Mouse (Mus musculus) ES-Bruce4 (cell line): ENCODE data around the gene Aldh8a1. TPM values are rescaled to one million over a fixed set of nuclear protein-coding genes. Genes with fewer than 3 reads are reported as not detected.

Experiments
- H3K27ac ChIP-seq: 2 replicates; pipeline ENCODE4 v1.5.1; 2012; ENCODE audit warnings: low read length, inconsistent platforms; ENCODE audit not compliant: insufficient read depth
- H3K27me3 ChIP-seq: 2 replicates; pipeline ENCODE4 v1.6.1; 2012; ENCODE audit warnings: mild to moderate bottlenecking, low read length, inconsistent platforms; ENCODE audit not compliant: control insufficient read depth, poor library complexity, insufficient read depth, severe bottlenecking
- H3K36me3 ChIP-seq: 2 replicates; pipeline ENCODE4 v1.6.1; 2012; ENCODE audit warnings: inconsistent platforms, mild to moderate bottlenecking, low read length, moderate library complexity; ENCODE audit not compliant: control insufficient read depth, poor library complexity, insufficient read depth, severe bottlenecking
- H3K4me1 ChIP-seq: one replicate; pipeline ENCODE4 v1.8.1; 2011; ENCODE audit warnings: low read length; ENCODE audit not compliant: control insufficient read depth, insufficient read depth
- H3K4me3 ChIP-seq: 2 replicates; pipeline ENCODE4 v1.5.1; 2011; ENCODE audit warnings: low read depth, mild to moderate bottlenecking, low read length
- H3K9ac ChIP-seq: 2 replicates; pipeline ENCODE4 v1.6.1; 2012; ENCODE audit warnings: low read depth, mild to moderate bottlenecking, inconsistent platforms; ENCODE audit not compliant: poor library complexity, severe bottlenecking
- H3K9me3 ChIP-seq: replicated peaks from 2 replicates; pipeline ENCODE4 v1.6.1; 2012; ENCODE audit warnings: mild to moderate bottlenecking, low read length, inconsistent platforms; ENCODE audit not compliant: control insufficient read depth, poor library complexity, insufficient read depth, severe bottlenecking
- CTCF ChIP-seq: IDR thresholded peaks from one replicate; pipeline ENCODE4 v1.8.1; 2011; ENCODE audit warnings: low read depth, low read length
- EP300 ChIP-seq: IDR thresholded peaks from 2 replicates; pipeline ENCODE4 v1.6.1; 2011; ENCODE audit warnings: low read depth, low read length; ENCODE audit not compliant: insufficient read depth
- POLR2A ChIP-seq: IDR thresholded peaks from one replicate; pipeline ENCODE4 v1.8.1; 2011; ENCODE audit warnings: low read length; ENCODE audit not compliant: insufficient read depth
- polyA plus RNA-seq: library from polyadenylated mRNA; stranded (reverse); fragments of >200 nt; gene quantifications from 2 replicates; pipeline ENCODE4 v1.2.4, GENCODE M21; 2011; ENCODE audit warnings: low read depth; ENCODE audit not compliant: missing spikeins, insufficient read depth, insufficient read length

Aldh8a1 gene
- polyA plus RNA-seq, 1 experiment = not detected

GRCm38 (mm10) chr10:21441020-21441419, 63.9 kb downstream of the Aldh8a1 start:
- TF ChIP-seq EP300 (no peak), CTCF (no peak), POLR2A (no peak)
- H3K27me3 ChIP-seq = 0 out of 2 replicates have a peak, but pooled peaks cover 1% of the 10 kb centered on the region
- no peak overlapping the region for H3K27ac ChIP-seq
- H3K9me3 ChIP-seq = no peaks in the 10 kb centered on the region
- H3K9ac ChIP-seq = no peak overlapping the region
- no peak overlapping the region for H3K4me3 ChIP-seq
- H3K4me1 ChIP-seq = no peaks in the 10 kb centered on the region
- H3K36me3 ChIP-seq = no peaks in the 10 kb centered on the region

- Histone ChIP-seq H3K4me3 (no peak overlapping the region), H3K27ac (no peak overlapping the region), H3K27me3 (no peaks in the 10 kb centered on the region), H3K4me1 (no peaks in the 10 kb centered on the region), H3K36me3 (no peaks in the 10 kb centered on the region), H3K9me3 (no peaks in the 10 kb centered on the region), H3K9ac (no peak overlapping the region)
- no peak for TF ChIP-seq EP300
- TF ChIP-seq POLR2A = no peak
- TF ChIP-seq CTCF = no peak
Measured at GRCm38 (mm10) chr10:21441690-21442089, 64.6 kb downstream of the Aldh8a1 start.

DNA sequence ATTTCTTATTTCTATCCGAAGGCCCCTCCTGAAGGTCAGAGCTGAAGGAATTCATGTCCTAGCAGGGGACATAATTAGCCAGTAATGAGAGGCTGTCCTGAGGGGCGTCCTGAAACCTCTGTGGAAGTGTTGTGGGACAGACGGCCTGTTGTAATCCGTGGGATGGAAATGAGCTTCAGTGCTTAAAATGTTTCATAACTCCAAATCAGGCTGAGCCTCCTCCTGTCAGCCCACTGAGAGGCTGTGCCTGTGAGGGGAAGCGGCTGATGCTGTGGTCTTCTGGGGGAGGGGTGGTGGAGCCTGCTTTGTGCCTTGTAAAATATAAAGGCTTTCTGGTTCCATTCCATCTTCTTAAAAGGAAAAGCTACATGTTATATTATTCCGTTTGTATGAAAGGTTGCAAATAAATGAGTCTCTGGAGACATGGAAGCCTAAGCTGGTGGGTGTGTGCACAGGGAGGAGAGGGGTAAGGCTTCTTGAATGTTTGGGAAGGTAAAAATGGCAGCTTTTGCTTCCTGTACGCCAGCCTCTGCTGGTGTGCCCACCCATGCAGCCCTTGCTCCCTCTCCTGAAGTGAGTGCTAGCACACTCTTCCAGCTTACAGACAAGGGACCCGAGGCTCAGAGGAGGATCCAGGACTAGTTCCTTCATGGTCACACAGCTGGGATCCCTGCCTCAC, 66.7 kb downstream of the Aldh8a1 start:
- no peaks in the 10 kb centered on the region for H3K9me3 ChIP-seq
- H3K27ac ChIP-seq = no peak overlapping the region
- TF ChIP-seq POLR2A (no peak), EP300 (no peak), CTCF (no peak)
- no peaks in the 10 kb centered on the region for H3K27me3 ChIP-seq
- H3K36me3 ChIP-seq = no peaks in the 10 kb centered on the region
- H3K4me1 ChIP-seq = no peaks in the 10 kb centered on the region
- no peak overlapping the region for H3K4me3 ChIP-seq
- H3K9ac ChIP-seq = no peak overlapping the region

DNA sequence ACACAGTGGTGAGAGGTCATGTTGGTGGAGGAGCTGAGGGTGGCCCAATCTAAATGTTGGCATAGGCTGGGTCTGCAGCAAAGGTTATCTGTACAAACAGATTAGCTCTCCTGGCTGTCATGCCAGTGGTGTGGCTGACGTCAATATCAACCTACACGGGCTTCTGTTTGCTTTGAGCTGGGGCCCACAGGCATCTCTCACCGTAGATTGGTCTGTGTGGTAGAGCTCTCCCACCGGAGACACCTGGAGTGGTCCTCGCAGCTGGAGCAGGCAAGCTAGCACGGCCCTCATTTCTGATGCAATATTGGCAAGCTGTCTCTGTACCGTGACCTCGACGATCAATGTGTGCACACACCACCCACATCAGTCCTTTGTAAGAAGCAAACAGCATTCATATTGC, 67.3 kb downstream of the Aldh8a1 start:
- Histone ChIP-seq H3K9ac (no peak overlapping the region), H3K4me1 (no peaks in the 10 kb centered on the region), H3K4me3 (no peak overlapping the region), H3K27ac (no peak overlapping the region), H3K27me3 (no peaks in the 10 kb centered on the region), H3K36me3 (no peaks in the 10 kb centered on the region), H3K9me3 (no peaks in the 10 kb centered on the region)
- no peak for TF ChIP-seq POLR2A
- no peak for TF ChIP-seq EP300
- TF ChIP-seq CTCF = no peak

Other genes starting within 250 kb of the Aldh8a1 start
- 11.3 and 12.7 TPM in 2 replicates for gene Myb, start 216.3 kb upstream of the Aldh8a1 start, polyA plus RNA-seq
- gene Hbs1l, start 81.3 kb upstream of the Aldh8a1 start, polyA plus RNA-seq = 82.1 and 87.3 TPM in 2 replicates
- gene 1700020N01Rik, start 215.9 kb downstream of the Aldh8a1 start, polyA plus RNA-seq = not detected in 2 replicates